Mouse (Mus musculus): ENCODE measurements at regions not wholly inside any gene's neighbourhood (a gene's known extent, or its start where the extent isn't known, plus 50 kb on each side); places are given as distances from the start of the nearest gene placed in this dataset.
A peak's percentile ranks its signal among the peaks of the same experiment; 100 is the strongest.

- DNase-seq (ENCODE audit: low read depth, low spot score) = no peak
Measured at GRCm38 (mm10) chr3:34384965-34385505, 265.2 kb upstream of the Sox2 start.

DNA sequence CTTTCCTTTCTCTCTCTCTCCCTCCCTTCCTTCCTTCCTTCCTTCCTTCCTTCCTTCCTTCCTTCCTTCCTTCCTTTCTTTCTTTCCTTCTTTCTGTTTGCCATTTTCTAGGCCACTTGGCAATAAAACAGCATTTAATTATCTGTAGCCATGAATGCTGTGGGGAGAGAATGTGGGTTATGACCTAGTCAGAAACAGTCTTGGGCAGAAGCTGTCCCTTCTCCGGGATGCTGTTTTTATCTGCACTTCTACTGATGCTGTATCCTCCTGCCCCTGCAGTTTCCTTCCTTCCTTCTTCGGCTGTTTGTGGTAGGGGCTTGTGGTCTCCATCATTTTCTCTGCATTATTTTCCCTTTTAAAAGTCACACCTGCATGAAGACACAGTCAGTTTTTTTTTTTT lies 272.3 kb upstream of the Sox2 start:
- no peak for DNase-seq (ENCODE audit: low read depth, low spot score)

DNA sequence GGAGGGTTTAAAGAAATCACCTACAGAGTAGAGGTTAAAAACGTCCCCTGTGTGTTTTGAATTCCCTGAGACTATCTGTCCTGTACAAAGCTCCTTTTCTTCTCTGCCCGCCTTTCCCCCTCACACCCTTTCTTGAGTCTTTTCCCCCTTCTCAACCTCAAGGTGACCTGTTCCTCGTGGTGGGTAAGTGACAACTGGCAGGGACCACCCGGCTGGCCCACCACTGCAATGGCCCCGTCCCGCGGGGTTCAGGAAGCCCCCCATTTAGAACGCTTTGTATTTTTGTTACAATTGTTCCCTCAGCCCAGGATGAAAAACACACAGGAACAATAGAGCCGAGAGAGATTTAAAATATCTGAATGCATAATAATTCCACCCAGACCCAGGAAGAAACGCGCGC lies 272.9 kb upstream of the Sox2 start:
- no peak for DNase-seq (ENCODE audit: low read depth, low spot score)

DNA sequence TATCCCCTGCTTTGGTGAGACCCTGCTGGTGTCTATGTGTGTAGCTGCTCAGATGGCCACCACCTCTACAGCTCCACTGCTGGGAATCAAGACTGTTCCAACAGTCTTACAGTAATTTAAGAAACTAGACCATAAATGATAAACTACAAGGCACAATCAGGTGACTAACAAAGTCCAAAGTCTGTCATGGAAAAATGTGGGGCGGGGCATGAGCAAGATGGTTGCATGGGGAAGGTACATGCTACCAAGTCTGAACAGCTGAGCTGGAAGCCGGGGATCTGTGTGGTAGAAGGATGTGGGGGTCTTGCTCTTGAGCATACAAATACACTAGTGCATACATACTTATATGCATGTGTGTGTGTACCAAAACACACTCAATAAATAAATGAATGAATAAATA lies 278.8 kb upstream of the Sox2 start:
- DNase-seq (ENCODE audit: low read depth, low spot score) = no peak

GRCm38 (mm10) chr3:34338100-34338499 lies 257.0 kb upstream of the Dnajc19 start:
- no peak for DNase-seq (ENCODE audit: low read depth, low spot score)

DNA sequence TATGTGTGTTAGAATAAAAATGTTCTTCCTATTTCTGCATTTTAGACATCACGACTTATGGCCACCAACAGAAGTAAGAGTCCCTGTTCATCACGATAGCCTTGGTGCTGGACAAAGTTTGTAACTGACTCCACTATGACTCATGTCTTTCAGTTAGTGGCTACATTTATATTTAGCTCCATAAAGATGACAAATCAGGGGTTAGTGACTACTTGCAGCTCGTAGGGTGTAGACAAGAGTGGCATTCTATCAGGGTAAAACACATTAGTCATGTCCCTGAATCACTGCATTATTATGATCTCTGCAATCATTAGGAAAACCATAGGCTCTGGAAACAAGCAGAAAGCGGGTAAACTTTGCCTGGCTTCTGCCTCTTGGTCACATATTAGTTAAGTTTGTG lies 252.4 kb upstream of the Dnajc19 start:
- DNase-seq (ENCODE audit: low read depth, low spot score) = no peak

- DNase-seq (ENCODE audit: low read depth, low spot score) = no peak
Measured at GRCm38 (mm10) chr3:34331889-34332276, 250.8 kb upstream of the Dnajc19 start.

DNA sequence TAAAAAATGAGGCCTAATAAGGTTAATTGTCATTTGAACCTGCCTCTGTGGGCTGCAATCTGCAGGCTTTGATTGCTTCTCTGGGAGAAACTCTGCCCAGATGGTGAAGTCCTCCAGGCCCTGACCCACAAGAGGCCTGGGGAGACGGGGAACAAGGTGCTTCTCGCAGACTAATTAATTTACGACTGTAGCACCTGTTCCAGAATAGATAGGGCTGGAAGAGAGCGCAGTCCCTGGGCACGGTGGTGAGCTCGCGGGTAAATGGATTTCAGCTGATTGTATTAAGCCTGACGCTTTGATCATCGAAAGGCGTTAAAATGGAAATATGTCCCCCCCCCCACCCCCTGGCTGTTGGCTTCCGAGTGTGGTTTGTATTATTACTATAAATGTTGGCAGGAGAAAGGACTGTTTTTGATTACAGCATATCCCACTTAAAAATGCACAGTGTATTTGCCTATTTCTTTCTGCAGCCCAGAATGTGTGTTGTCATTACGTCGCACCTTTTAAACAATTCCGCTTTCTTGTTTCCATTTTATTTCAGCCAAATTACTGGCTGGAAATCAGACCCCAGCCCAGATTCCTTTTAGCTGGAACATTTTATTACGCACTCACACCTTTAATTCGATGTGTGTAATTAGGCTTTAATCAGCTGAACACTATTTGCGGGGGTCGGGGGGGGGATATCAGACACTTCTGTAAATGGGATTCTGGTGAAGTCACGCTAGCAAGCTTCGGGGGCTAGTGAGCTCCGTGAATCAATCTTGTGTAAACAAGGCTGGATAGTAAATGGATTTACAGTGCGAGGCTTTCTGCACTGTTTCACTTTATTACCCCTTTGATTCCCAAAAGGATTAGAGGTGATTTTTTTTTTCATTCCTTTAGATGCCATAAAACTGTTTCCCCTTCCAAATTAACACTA lies 250.1 kb upstream of the Dnajc19 start:
- DNase-seq (ENCODE audit: low read depth, low spot score) = no peak

- DNase-seq (ENCODE audit: low read depth, low spot score) = peak; percentile 71
Measured at GRCm38 (mm10) chr3:34328865-34329264, 247.7 kb upstream of the Dnajc19 start.

DNA sequence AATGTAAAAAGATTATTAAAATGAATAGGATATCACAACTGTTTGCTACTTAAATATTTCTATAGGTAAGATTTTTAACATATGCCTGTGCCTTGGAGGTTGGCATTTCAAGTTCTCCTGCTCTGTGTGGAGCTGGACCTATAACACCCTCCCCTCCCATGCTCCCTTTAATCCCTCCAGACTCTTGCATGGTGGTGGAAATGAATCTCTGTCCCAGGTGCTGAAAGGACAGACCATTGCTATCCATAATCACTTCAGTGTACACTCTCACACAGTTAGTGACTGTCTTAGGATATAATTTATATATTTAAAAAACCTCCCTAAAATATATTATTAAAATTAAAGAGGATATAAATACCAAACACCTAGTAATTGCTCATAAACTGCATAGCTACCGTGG lies 244.5 kb upstream of the Dnajc19 start:
- DNase-seq (ENCODE audit: low read depth, low spot score) = peak; percentile 10

- no peak for DNase-seq (ENCODE audit: low read depth, low spot score)
Measured at GRCm38 (mm10) chr3:34322527-34323210, 241.5 kb upstream of the Dnajc19 start.

DNA sequence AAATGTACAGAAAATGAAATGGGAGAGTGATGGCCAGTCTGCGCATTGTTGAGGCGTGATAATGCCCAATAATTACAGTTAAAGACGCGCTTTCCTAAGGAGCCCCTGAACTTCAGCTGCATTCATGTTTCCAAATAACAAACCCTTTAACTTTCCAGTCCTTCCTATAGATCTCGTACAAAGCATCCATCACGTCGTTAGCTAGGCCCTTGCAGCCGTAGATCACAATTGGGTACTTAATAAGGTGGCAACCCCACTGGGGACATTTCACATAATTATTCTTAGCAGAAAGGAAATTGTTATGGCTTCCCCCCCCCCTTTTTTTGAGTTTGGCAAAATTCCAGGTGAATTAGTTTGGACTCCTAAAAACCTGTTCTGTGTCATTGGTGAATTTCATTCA lies 233.7 kb upstream of the Dnajc19 start:
- DNase-seq (ENCODE audit: low read depth, low spot score) = no peak

GRCm38 (mm10) chr3:34314393-34314792 lies 233.3 kb upstream of the Dnajc19 start:
- DNase-seq (ENCODE audit: low read depth, low spot score) = no peak

DNA sequence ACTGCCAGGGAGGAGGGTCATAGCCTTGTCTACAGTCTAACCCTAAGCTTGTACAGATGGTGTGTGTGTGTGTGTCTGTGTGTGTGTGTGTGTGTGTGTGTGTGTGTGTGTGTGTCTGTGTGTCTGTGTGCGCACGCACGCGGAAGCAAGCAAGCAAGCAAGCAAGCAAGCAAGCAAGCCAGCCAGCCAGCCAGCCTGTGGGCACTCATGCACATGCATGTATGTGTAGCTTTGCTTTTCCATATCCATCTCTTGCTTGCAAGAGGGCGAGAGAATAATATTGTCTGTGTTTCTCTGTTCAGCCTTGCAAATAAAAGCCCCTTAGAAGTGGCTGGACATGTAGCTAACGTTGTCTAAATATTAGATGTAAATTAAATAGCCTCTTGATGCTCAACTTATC lies 230.8 kb upstream of the Dnajc19 start:
- no peak for DNase-seq (ENCODE audit: low read depth, low spot score)

DNA sequence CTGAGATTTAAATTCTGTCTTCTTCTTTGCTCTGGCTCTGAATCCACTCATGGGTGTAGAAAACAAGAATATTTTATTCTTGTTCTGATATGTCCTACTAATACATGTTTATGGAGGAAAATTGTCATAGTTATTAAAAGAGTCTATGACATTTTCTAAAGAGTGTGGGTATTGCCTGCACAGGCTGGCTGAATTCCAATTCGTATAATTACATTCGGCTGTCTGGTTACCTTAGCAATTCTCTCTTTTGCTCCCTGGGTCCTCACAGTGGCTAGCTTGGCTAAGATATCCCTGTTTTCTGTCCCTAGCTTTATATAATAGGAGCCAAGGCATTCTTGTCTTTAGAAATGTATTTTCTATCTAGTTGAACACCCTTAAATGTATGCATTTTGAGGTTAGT lies 218.5 kb upstream of the Dnajc19 start:
- DNase-seq (ENCODE audit: low read depth, low spot score) = no peak

DNA sequence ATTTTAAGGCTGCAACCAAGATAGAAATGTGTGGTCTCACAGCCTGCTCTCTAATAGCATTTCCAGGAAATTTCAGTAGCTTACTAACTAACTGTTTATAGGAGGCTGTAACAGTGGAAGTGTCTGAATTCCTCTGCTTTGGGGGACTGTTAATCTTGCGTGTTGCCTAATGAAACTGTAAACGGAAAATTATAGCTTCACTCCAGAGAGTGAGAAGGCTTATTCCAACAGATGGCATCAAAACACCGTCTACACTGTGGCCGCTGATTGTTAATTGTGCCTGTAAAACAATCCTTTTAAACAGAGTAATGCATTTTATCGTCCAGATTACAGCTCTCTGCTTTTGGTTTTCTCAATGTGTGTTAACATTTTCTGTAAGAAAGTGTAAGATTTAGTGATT lies 206.7 kb upstream of the Dnajc19 start:
- no peak for DNase-seq (ENCODE audit: low read depth, low spot score)

DNA sequence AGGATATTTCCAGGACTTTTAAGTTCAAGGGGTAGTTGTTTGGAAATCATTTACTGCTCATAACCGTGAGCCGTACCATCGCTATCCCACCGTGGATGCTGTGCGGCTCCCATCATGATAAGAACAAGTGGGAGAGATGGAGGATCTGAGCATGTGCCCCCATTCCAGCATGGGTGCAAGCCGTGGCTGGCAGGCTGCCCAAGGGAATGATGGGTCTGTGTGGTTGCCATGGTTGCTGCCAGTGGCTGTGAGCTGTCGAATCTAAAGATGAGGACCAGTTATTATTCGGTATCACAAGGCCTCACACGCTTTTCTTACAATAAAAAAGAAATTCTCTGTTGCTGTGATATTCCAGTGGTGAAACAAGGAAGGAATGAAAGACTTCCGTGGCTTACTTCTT lies 189.0 kb upstream of the Dnajc19 start:
- no peak for DNase-seq (ENCODE audit: low read depth, low spot score)

DNA sequence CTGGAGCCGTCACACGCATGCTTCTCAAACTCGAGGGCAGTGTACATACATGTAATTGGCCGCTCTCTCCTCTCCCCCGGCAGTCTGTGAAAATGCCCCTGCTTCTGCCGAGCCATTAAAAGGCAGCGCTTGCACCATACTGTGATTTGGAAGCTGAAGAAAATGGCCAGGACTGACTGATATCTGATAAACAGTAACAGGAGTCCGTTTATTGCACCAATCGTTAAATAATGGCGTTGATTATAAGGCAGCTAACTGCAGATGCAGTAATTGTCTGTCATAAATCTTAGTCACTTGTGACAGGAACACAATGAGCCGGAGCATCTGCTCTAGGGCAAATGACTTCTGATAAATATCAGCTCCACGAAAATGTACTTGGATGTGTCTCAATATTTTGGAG lies 185.3 kb upstream of the Dnajc19 start:
- DNase-seq (ENCODE audit: low read depth, low spot score) = no peak

GRCm38 (mm10) chr3:34264811-34265210 lies 183.7 kb upstream of the Dnajc19 start:
- no peak for DNase-seq (ENCODE audit: low read depth, low spot score)

GRCm38 (mm10) chr3:34252730-34253337 lies 171.7 kb upstream of the Dnajc19 start:
- DNase-seq (ENCODE audit: low read depth, low spot score) = no peak

- DNase-seq (ENCODE audit: low read depth, low spot score) = no peak
Measured at GRCm38 (mm10) chr3:34242126-34242525, 161.0 kb upstream of the Dnajc19 start.

DNA sequence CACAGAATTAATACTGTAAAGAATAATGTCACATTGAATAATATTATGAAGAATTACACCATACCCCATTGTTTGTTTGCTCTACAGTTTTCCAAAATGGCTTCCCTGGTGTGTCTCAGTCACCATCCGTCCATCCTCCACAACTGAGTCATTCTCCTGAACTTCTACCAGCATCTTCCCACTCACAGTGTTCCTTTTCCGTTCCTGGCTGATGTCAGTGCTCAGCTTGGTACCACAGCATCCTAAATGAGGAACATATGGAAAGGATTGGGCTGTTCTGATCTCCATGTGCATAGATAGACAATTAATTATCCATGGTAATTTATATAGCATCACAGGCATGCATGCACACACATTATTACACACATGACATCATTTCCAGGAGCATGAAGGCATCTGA lies 158.9 kb upstream of the Dnajc19 start:
- no peak for DNase-seq (ENCODE audit: low read depth, low spot score)
